Mouse (Mus musculus): Measurements from ENCODE around the gene Aaed1. TPM values are rescaled to one million over a fixed set of nuclear protein-coding genes. Genes with fewer than 3 reads are reported as not detected.
A peak's percentile ranks its signal among the peaks of the same experiment; 100 is the strongest.

The Aaed1 gene
- total and polyA plus RNA-seq, 2 experiments from 2014 or later: 13.5 to 16.0 TPM

DNA sequence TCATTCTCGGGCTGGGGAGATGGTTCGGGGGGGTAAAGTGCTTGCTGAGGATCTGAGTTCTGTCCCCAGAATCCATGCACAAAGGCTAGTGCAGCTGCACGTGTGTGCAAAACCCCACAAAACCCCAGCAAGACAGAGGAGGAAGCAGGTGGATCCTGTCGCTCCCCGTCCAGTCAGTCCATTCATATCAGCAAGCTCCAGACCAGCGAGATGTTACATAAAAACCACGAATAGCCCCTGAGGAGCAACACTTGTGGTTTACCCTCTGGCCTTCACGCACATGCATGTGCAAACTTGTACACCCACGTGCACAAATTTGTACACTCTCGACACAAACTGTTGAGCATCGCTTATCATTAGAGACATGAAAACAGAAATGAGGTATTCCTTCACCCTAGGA is 2.7 kb downstream of the Aaed1 start:
- WGBS: 84% methylated on average over 11 of the region's 11 CpGs

DNA sequence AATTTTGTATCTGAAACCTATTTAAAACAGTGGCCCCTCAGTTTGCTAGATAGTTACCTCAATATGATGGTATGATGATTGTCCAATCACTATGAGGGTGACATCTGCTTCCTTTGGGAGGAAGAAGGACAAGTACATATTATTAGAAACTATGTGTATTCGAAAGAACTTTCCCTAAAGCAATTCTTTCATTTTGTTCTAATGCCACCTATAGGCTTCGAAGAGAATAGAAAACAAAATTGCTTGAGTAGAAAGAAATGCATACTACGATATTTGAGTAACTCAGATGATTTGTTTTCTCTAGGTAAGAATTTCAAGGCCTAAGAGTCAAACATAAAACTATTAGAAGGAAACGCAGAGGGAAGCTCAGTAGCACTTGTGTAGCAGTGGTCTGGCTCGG is 3.5 kb downstream of the Aaed1 start:
- H3K4me3 ChIP-seq (ENCODE audit: low read length): no peak overlapping the region
- ATAC-seq (no peak), DNase-seq (ENCODE audit: low spot score) (peak; percentile 30)
- no peak overlapping the region for H3K4me2 ChIP-seq (ENCODE audit: low read depth, low read length)
- no peaks in the 10 kb centered on the region for H3K4me1 ChIP-seq (ENCODE audit: insufficient read depth, low read length)
- H3K27me3 ChIP-seq (ENCODE audit: insufficient read depth, low read length): no peaks in the 10 kb centered on the region
- whole genome bisulfite sequencing: 58% methylated on average over 5 of the region's 5 CpGs
- peak; percentile 45 for TF ChIP-seq CTCF (IDR thresholded peaks at IDR 0.05; ENCODE audit: low read depth)
- peaks cover 7% of the 10 kb centered on the region; the same call in 1 of the 2 replicates for H3K36me3 ChIP-seq (ENCODE audit: insufficient read depth, low read length)
- no peak overlapping the region for H3K27ac ChIP-seq
- no peak overlapping the region for H3K9ac ChIP-seq (replicated peaks; ENCODE audit: low read length)
- no peaks in the 10 kb centered on the region for H3K9me3 ChIP-seq (ENCODE audit: low read length)

More for the DNA sequence above, 2.7 kb downstream of the Aaed1 start:
- Histone ChIP-seq H3K4me1 (ENCODE audit: insufficient read depth, low read length) (no peaks in the 10 kb centered on the region), H3K4me3 (ENCODE audit: low read length) (no peak overlapping the region), H3K36me3 (ENCODE audit: insufficient read depth, low read length) (peaks cover 7% of the 10 kb centered on the region; the same call in 1 of the 2 replicates), H3K27me3 (ENCODE audit: insufficient read depth, low read length) (no peaks in the 10 kb centered on the region), H3K9ac (replicated peaks; ENCODE audit: low read length) (no peak overlapping the region), H3K27ac (no peak overlapping the region), H3K4me2 (ENCODE audit: low read depth, low read length) (no peak overlapping the region), H3K9me3 (ENCODE audit: low read length) (no peaks in the 10 kb centered on the region)
- no peak for ATAC-seq
- DNase-seq (ENCODE audit: low spot score): no peak
- no peak for TF ChIP-seq CTCF (IDR thresholded peaks at IDR 0.05; ENCODE audit: low read depth)

DNA sequence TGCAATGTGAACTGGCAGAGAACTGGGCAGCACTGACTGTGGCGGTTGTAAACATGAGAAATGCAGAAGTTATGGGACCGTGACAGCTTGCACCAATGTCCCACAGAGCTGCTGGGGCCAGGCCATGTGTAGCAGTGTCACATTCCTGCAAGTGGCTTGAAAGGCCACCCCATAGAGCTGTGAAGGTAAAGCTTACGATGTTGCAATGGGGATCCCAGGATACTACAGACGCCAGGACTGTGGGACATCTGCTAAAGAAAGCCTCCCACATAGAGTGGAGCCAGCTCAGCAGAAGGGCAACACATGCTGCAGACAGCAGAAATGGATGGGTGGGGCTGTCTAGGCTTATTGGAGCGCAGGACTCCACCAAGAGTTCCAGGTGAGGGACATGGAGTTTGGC is 5.0 kb downstream of the Aaed1 start:
- Histone ChIP-seq H3K36me3 (ENCODE audit: insufficient read depth, low read length) (peaks cover 7% of the 10 kb centered on the region; the same call in 1 of the 2 replicates), H3K27ac (no peak overlapping the region), H3K4me3 (ENCODE audit: low read length) (no peak overlapping the region), H3K4me1 (ENCODE audit: insufficient read depth, low read length) (no peaks in the 10 kb centered on the region), H3K27me3 (ENCODE audit: insufficient read depth, low read length) (no peaks in the 10 kb centered on the region), H3K9me3 (ENCODE audit: low read length) (no peaks in the 10 kb centered on the region), H3K4me2 (ENCODE audit: low read depth, low read length) (no peak overlapping the region), H3K9ac (replicated peaks; ENCODE audit: low read length) (no peak overlapping the region)
- ATAC-seq (no peak), DNase-seq (ENCODE audit: low spot score) (no peak)
- WGBS: 81% methylated on average over 5 of the region's 5 CpGs
- no peak for TF ChIP-seq CTCF (IDR thresholded peaks at IDR 0.05; ENCODE audit: low read depth)

DNA sequence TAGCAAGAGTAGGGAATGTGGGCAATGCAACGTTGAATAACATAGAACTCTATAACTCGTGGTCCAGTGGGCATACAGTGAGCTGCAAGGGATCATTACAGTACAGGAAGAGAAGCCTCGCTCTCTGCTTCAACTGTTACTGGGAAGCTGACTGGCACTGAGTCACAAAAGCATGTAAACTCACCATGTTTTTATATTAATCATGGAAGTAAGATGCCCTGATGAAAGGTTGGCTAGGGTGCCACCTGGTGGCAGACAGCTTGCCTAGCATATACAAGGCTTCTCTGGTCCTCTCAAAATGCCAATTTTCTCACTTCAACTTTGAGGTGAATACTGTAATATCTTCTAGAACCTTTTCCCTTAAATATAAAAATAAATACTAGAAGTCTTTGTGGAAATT is 6.4 kb downstream of the Aaed1 start:
- Histone ChIP-seq H3K36me3 (ENCODE audit: insufficient read depth, low read length) (peaks cover 7% of the 10 kb centered on the region; the same call in 1 of the 2 replicates), H3K27ac (no peak overlapping the region), H3K4me3 (ENCODE audit: low read length) (no peak overlapping the region), H3K9me3 (ENCODE audit: low read length) (no peaks in the 10 kb centered on the region), H3K4me2 (ENCODE audit: low read depth, low read length) (no peak overlapping the region), H3K4me1 (ENCODE audit: insufficient read depth, low read length) (no peaks in the 10 kb centered on the region), H3K9ac (replicated peaks; ENCODE audit: low read length) (no peak overlapping the region), H3K27me3 (ENCODE audit: insufficient read depth, low read length) (no peaks in the 10 kb centered on the region)
- ATAC-seq (peak; percentile 66; the same call in 1 of the 2 replicates), DNase-seq (ENCODE audit: low spot score) (peak; percentile 85)
- peak; percentile 90 for TF ChIP-seq CTCF (IDR thresholded peaks at IDR 0.05; ENCODE audit: low read depth)
- whole genome bisulfite sequencing: 67% methylated on average over 3 of the region's 3 CpGs

GRCm38 (mm10) chr13:64299069-64299468 is 13.4 kb downstream of the Aaed1 start:
- ATAC-seq (no peak), DNase-seq (ENCODE audit: low spot score) (no peak)
- TF ChIP-seq CTCF (IDR thresholded peaks at IDR 0.05; ENCODE audit: low read depth): no peak
- Histone ChIP-seq H3K27ac (no peak overlapping the region), H3K4me1 (ENCODE audit: insufficient read depth, low read length) (no peaks in the 10 kb centered on the region), H3K9me3 (ENCODE audit: low read length) (no peaks in the 10 kb centered on the region), H3K9ac (replicated peaks; ENCODE audit: low read length) (no peak overlapping the region), H3K4me2 (ENCODE audit: low read depth, low read length) (no peak overlapping the region), H3K4me3 (ENCODE audit: low read length) (no peak overlapping the region), H3K36me3 (ENCODE audit: insufficient read depth, low read length) (no peaks in the 10 kb centered on the region), H3K27me3 (ENCODE audit: insufficient read depth, low read length) (no peaks in the 10 kb centered on the region)
- 93% methylated on average over 1 of the region's 1 CpGs for WGBS

DNA sequence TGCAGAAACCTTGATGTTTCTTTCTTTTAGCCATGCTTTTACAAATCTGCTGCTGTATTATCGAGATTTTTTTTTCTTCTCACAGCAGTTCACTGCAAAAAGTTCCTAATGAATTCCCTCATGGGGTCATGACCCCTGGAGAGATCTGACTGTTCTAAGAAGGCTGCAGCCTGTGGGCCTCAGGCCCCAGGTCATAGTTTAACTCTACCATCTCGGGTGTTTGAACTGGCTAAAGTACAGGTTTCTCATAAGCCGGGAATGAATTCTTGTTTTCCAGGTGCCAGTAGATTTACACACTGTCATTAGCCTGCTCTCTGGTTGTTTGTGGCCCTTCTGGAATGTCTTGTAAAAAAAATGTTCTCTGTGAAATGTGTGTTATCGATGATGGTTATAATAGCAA is 25.7 kb downstream of the Aaed1 start:
- Histone ChIP-seq H3K27ac (no peak overlapping the region), H3K4me3 (ENCODE audit: low read length) (no peak overlapping the region), H3K4me2 (ENCODE audit: low read depth, low read length) (no peak overlapping the region), H3K4me1 (ENCODE audit: insufficient read depth, low read length) (no peaks in the 10 kb centered on the region), H3K9me3 (ENCODE audit: low read length) (no peaks in the 10 kb centered on the region), H3K36me3 (ENCODE audit: insufficient read depth, low read length) (no peaks in the 10 kb centered on the region), H3K27me3 (ENCODE audit: insufficient read depth, low read length) (no peaks in the 10 kb centered on the region), H3K9ac (replicated peaks; ENCODE audit: low read length) (no peak overlapping the region)
- WGBS: 50% methylated on average over 4 of the region's 4 CpGs
- no peak for ATAC-seq
- TF ChIP-seq CTCF (IDR thresholded peaks at IDR 0.05; ENCODE audit: low read depth): no peak
- DNase-seq (ENCODE audit: low spot score): no peak

- no peak for TF ChIP-seq CTCF (IDR thresholded peaks at IDR 0.05; ENCODE audit: low read depth)
- H3K36me3 ChIP-seq (ENCODE audit: insufficient read depth, low read length): no peaks in the 10 kb centered on the region
- DNase-seq (ENCODE audit: low spot score) (no peak), ATAC-seq (no peak)
- H3K4me1 ChIP-seq (ENCODE audit: insufficient read depth, low read length): no peaks in the 10 kb centered on the region
- no peak overlapping the region for H3K9ac ChIP-seq (replicated peaks; ENCODE audit: low read length)
- no peaks in the 10 kb centered on the region for H3K9me3 ChIP-seq (ENCODE audit: low read length)
- H3K27ac ChIP-seq: no peak overlapping the region
- WGBS: 72% methylated on average over 4 of the region's 4 CpGs
- no peaks in the 10 kb centered on the region for H3K27me3 ChIP-seq (ENCODE audit: insufficient read depth, low read length)
- no peak overlapping the region for H3K4me3 ChIP-seq (ENCODE audit: low read length)
- H3K4me2 ChIP-seq (ENCODE audit: low read depth, low read length): no peak overlapping the region
Measured at GRCm38 (mm10) chr13:64286321-64286720, 26.2 kb downstream of the Aaed1 start.

Measured in hindbrain, postnatal 0 days (tissue).